Comparison of ENCODE assay signal across 9 mouse cellular contexts in genomic region chr6:113690400-113691083, GRCm38 (mm10). TPM values are rescaled to one million over a fixed set of nuclear protein-coding genes. Genes with fewer than 3 reads are reported as not detected.
DNase-seq lines count a peak whose midpoint lies in the region; ATAC-seq and TF ChIP-seq lines count a peak whose summit lies in the region.
"Had no signal": no experiment of that assay in that cellular context is flagged by ENCODE, and none has a peak within 500 bp of the region (broad histone marks: within the 10 kb centered on the region; RNA-seq: fewer than 3 reads in every experiment).

No protein-coding gene starts in this region.

- no peak overlapping the region for H3K4me3 ChIP-seq in forebrain, postnatal 0 days (ENCODE audit: low read depth, low read length)
- H3K4me3 ChIP-seq in intestine, postnatal 0 days (ENCODE audit: low read depth, low read length), result 0 out of 2 replicates have a peak overlapping the region, but pooled peaks have one; percentile 11
- H3K4me3 ChIP-seq in lung, embryonic 14.5 days (ENCODE audit: low read depth, low read length), result peak overlapping the region; percentile 27

- no peaks in the 10 kb centered on the region for H3K4me1 ChIP-seq in forebrain, postnatal 0 days (ENCODE audit: insufficient read depth)
- H3K4me1 ChIP-seq in intestine, postnatal 0 days (replicated peaks; ENCODE audit: control insufficient read depth, insufficient read depth, low read length), result peaks cover 4% of the 10 kb centered on the region
- H3K4me1 ChIP-seq in lung, embryonic 14.5 days (ENCODE audit: insufficient read depth), result peaks cover 15% of the 10 kb centered on the region

- ATAC-seq in forebrain, postnatal 0 days, result no peak
- peak; percentile 86 for ATAC-seq in intestine, postnatal 0 days
- peak; percentile 80 for ATAC-seq in lung, embryonic 14.5 days (ENCODE audit: insufficient read depth)

- H3K36me3 ChIP-seq in forebrain, postnatal 0 days (ENCODE audit: insufficient read depth), result no peaks in the 10 kb centered on the region
- H3K36me3 ChIP-seq in intestine, postnatal 0 days (ENCODE audit: control insufficient read depth, insufficient read depth), result peaks cover 29% of the 10 kb centered on the region
- H3K36me3 ChIP-seq in lung, embryonic 14.5 days (ENCODE audit: insufficient read depth), result no peaks in the 10 kb centered on the region

- TF ChIP-seq CTCF in forebrain, postnatal 0 days (IDR thresholded peaks at IDR 0.05; ENCODE audit: low read depth), result no peak
- TF ChIP-seq CTCF in intestine, postnatal 0 days (IDR thresholded peaks at IDR 0.05; ENCODE audit: low read depth), result peak; percentile 27
- TF ChIP-seq CTCF in lung, embryonic 14.5 days (IDR thresholded peaks at IDR 0.05; ENCODE audit: low read depth), result no peak

- DNase-seq in ES-CJ7 (ENCODE audit: low read depth, low spot score), result peak; percentile 94
- peak; percentile 56 for DNase-seq in adrenal gland, adult 8-10 months
- DNase-seq in forebrain, postnatal 0 days, result no peak
- peak; percentile 84 for DNase-seq in lung, embryonic 14.5 days
- DNase-seq in retina, postnatal 1 day, result peak; percentile 43
- no peak for DNase-seq in cerebellum, adult 9-11 months
- no peak for DNase-seq in cerebellum, adult 18-20 months

- no peak overlapping the region for H3K4me2 ChIP-seq in forebrain, postnatal 0 days (ENCODE audit: low read depth)
- H3K4me2 ChIP-seq in intestine, postnatal 0 days (replicated peaks; ENCODE audit: low read depth), result peak overlapping the region; percentile 57
- peak overlapping the region; percentile 55 for H3K4me2 ChIP-seq in lung, embryonic 14.5 days

- 18% methylated on average over 14 of the region's 14 CpGs for WGBS in forebrain, postnatal 0 days
- WGBS in intestine, postnatal 0 days, result 1% methylated on average over 14 of the region's 14 CpGs
- 1% methylated on average over 14 of the region's 14 CpGs for WGBS in lung, embryonic 14.5 days

- H3K9me3 ChIP-seq in forebrain, postnatal 0 days (ENCODE audit: low read length), result no peaks in the 10 kb centered on the region
- no peaks in the 10 kb centered on the region for H3K9me3 ChIP-seq in intestine, postnatal 0 days (ENCODE audit: control insufficient read depth)
- no peaks in the 10 kb centered on the region for H3K9me3 ChIP-seq in lung, embryonic 14.5 days (ENCODE audit: low read depth, low read length)

- 0 out of 2 replicates have a peak overlapping the region, but pooled peaks have one; percentile 22 for H3K9ac ChIP-seq in forebrain, postnatal 0 days
- peak overlapping the region; percentile 24; the same call in 1 of the 2 replicates for H3K9ac ChIP-seq in intestine, postnatal 0 days (ENCODE audit: low read depth, low read length)
- peak overlapping the region; percentile 39 for H3K9ac ChIP-seq in lung, embryonic 14.5 days

- H3K27me3 ChIP-seq in forebrain, postnatal 0 days (ENCODE audit: insufficient read depth, low read length), result no peaks in the 10 kb centered on the region
- H3K27me3 ChIP-seq in intestine, postnatal 0 days (replicated peaks; ENCODE audit: control insufficient read depth, insufficient read depth, low read length), result no peaks in the 10 kb centered on the region
- H3K27me3 ChIP-seq in lung, embryonic 14.5 days (ENCODE audit: insufficient read depth, low read length), result no peaks in the 10 kb centered on the region

- H3K27ac ChIP-seq in forebrain, postnatal 0 days (ENCODE audit: low read depth, low read length), result no peak overlapping the region
- H3K27ac ChIP-seq in intestine, postnatal 0 days (ENCODE audit: low read depth, low read length), result peak overlapping the region; percentile 89
- peak overlapping the region; percentile 92 for H3K27ac ChIP-seq in lung, embryonic 14.5 days (ENCODE audit: low read depth)

RNA-seq across cellular contexts. Expression of gene Tatdn2, which starts 6.3 kb away (rescaled TPM):
- 10 to 100 TPM; 56.1 to 74.8 (median 64.0) TPM for total RNA-seq in adrenal gland, adult 8-10 months (2022)
- total RNA-seq in forebrain, postnatal 0 days (2014; rRNA removed), result 67.0 and 69.2 TPM in 2 replicates
- polyA plus RNA-seq in forebrain, postnatal 0 days (2015; fragmentation: Nextera tagmentation; extraction: Ambion mirVana), result 1.4 and 1.7 TPM in 2 replicates
- polyA plus RNA-seq in intestine, postnatal 0 days (2015; fragmentation: Nextera tagmentation; extraction: Ambion mirVana), result 1.1 and 1.5 TPM in 2 replicates
- polyA plus RNA-seq in lung, embryonic 14.5 days (2014; fragmentation: Nextera tagmentation; extraction: Ambion mirVana), result 1.2 and 1.5 TPM in 2 replicates

RNA-seq across cellular contexts. Expression of gene Ghrl, which starts 29.1 kb away (rescaled TPM):
- total RNA-seq in adrenal gland, adult 8-10 months (2022), result 1 to 10 TPM in 1 of 4 experiments, not detected in 3; 1.4 TPM
- not detected in 2 replicates for total RNA-seq in forebrain, postnatal 0 days (2014; rRNA removed)
- polyA plus RNA-seq in forebrain, postnatal 0 days (2015; fragmentation: Nextera tagmentation; extraction: Ambion mirVana), result 0.61 TPM in 1 of 2 replicates, not detected in the other
- 139 and 148 TPM in 2 replicates for polyA plus RNA-seq in intestine, postnatal 0 days (2015; fragmentation: Nextera tagmentation; extraction: Ambion mirVana)
- 0.34 TPM in 1 of 2 replicates, not detected in the other for polyA plus RNA-seq in lung, embryonic 14.5 days (2014; fragmentation: Nextera tagmentation; extraction: Ambion mirVana)
- total RNA-seq: neutrophil, adult 5-6 weeks had no signal

RNA-seq across cellular contexts. Expression of gene Sec13, which starts 50.0 kb away (rescaled TPM):
- total RNA-seq in adrenal gland, adult 8-10 months (2022), result 100 to 1,000 TPM; 117 to 146 (median 124) TPM
- total RNA-seq in forebrain, postnatal 0 days (2014; rRNA removed), result 167 and 189 TPM in 2 replicates
- polyA plus RNA-seq in forebrain, postnatal 0 days (2015; fragmentation: Nextera tagmentation; extraction: Ambion mirVana), result 183 and 194 TPM in 2 replicates
- polyA plus RNA-seq in intestine, postnatal 0 days (2015; fragmentation: Nextera tagmentation; extraction: Ambion mirVana), result 362 and 381 TPM in 2 replicates
- polyA plus RNA-seq in lung, embryonic 14.5 days (2014; fragmentation: Nextera tagmentation; extraction: Ambion mirVana), result 286 and 295 TPM in 2 replicates

RNA-seq across cellular contexts. Expression of gene Irak2, which starts 52.3 kb away (rescaled TPM):
- 10 to 100 TPM; 11.8 to 38.3 (median 22.4) TPM for total RNA-seq in adrenal gland, adult 8-10 months (2022)
- 4.5 and 5.9 TPM in 2 replicates for total RNA-seq in forebrain, postnatal 0 days (2014; rRNA removed)
- polyA plus RNA-seq in forebrain, postnatal 0 days (2015; fragmentation: Nextera tagmentation; extraction: Ambion mirVana), result 1.8 and 3.5 TPM in 2 replicates
- polyA plus RNA-seq in intestine, postnatal 0 days (2015; fragmentation: Nextera tagmentation; extraction: Ambion mirVana), result 21.2 and 26.1 TPM in 2 replicates
- polyA plus RNA-seq in lung, embryonic 14.5 days (2014; fragmentation: Nextera tagmentation; extraction: Ambion mirVana), result 3.1 and 3.6 TPM in 2 replicates

Comparison
In these comparisons a context has a peak if more than half of its experiments do, and no peak if none do; other contexts are left out.
1. DNase-seq: peak in ES-CJ7 (single experiment), adrenal gland, adult 8-10 months (single experiment), lung, embryonic 14.5 days (single experiment) and retina, postnatal 1 day (single experiment); none in forebrain, postnatal 0 days (single experiment), cerebellum, adult 9-11 months (single experiment) and cerebellum, adult 18-20 months (0 of 2).
2. RNA of gene Ghrl, which starts 29.1 kb away (polyA plus RNA-seq): 139 to 148 TPM in intestine, postnatal 0 days; 0.61 TPM in forebrain, postnatal 0 days and 0.34 TPM in lung, embryonic 14.5 days; every median in the first group is over 10 times any median in the second.
3. Peak in every context shown above with its lines, with median percentiles within 50 percentile points of each other: H3K9ac ChIP-seq.